Mouse (Mus musculus): ENCODE measurements at regions not wholly inside any gene's neighbourhood (a gene's known extent, or its start where the extent isn't known, plus 50 kb on each side); places are given as distances from the start of the nearest gene placed in this dataset.

DNA sequence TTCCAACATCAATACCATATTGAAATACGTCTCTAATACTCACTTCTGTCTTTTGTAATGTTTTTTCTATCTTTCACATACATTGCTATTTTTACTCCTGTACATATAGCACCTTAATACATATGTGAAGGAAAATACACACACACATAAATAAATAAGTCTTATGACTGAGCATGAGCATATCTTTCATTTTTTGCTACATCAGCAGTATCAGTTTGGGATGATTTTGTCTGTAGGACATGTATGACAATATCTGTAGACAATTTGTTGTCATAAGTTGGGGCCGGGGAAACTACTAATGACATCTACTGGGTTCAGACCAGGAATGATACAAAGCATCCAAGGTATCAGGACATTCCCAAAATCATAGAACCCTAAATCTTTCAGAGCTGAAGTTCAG is 237.1 kb upstream of the B430305J03Rik start:
- H3K4me3 ChIP-seq (ENCODE audit: insufficient read depth, low read length) = no peak overlapping the region
- no peaks in the 10 kb centered on the region for H3K4me1 ChIP-seq (ENCODE audit: control insufficient read depth, insufficient read depth, low read length)
- TF ChIP-seq CTCF (IDR thresholded peaks at IDR 0.05; ENCODE audit: extremely low read depth, insufficient read depth, low read length) = no peak
- no peak for TF ChIP-seq POLR2A (IDR thresholded peaks at IDR 0.05; ENCODE audit: extremely low read depth, insufficient read depth, low read length)
- H3K27ac ChIP-seq (ENCODE audit: insufficient read depth, low read length) = no peak overlapping the region

DNA sequence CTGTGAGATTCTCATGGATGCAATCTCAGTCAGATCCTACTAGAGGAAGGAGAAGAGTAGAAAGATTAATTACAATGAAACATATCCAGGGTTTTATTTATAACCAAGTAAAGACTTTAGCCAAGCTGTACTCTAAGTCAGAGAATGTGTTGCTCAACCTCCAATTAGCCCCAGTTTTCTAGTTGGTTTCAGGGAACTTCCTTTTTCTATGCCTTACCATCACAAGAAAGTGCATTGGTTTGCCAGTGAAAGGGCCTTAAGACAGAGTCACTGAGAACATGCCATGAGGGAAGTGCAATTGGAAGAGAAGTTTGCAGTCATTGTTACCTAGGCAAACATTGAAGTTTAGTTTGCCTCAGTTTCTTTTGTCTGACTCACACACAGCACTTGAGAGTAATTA is 229.8 kb upstream of the B430305J03Rik start:
- Histone ChIP-seq H3K27ac (ENCODE audit: insufficient read depth, low read length) (no peak overlapping the region), H3K4me1 (ENCODE audit: control insufficient read depth, insufficient read depth, low read length) (no peaks in the 10 kb centered on the region), H3K4me3 (ENCODE audit: insufficient read depth, low read length) (no peak overlapping the region)
- TF ChIP-seq POLR2A (IDR thresholded peaks at IDR 0.05; ENCODE audit: extremely low read depth, insufficient read depth, low read length) (no peak), CTCF (IDR thresholded peaks at IDR 0.05; ENCODE audit: extremely low read depth, insufficient read depth, low read length) (no peak)

DNA sequence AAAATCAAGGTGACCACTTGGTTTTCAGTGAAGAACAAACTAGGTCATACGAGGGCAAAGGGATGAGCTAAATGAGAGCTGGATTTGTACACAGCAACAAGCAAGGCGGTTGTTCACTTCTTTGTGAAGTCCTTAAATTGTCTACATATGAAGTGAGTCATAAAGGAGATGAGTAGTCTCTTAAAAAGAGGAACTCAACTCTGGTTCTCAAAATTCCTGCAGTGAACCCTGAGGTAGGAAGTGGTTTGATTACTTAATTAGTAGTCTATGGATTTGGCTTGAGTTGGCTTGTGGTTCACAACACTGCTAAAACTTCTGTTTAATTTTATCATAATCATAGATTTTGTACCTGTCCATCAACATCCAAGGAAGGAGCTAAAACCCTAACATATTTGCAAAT is 226.6 kb upstream of the B430305J03Rik start:
- Histone ChIP-seq H3K4me3 (ENCODE audit: insufficient read depth, low read length) (no peak overlapping the region), H3K27ac (ENCODE audit: insufficient read depth, low read length) (no peak overlapping the region), H3K4me1 (ENCODE audit: control insufficient read depth, insufficient read depth, low read length) (no peaks in the 10 kb centered on the region)
- TF ChIP-seq POLR2A (IDR thresholded peaks at IDR 0.05; ENCODE audit: extremely low read depth, insufficient read depth, low read length) (no peak), CTCF (IDR thresholded peaks at IDR 0.05; ENCODE audit: extremely low read depth, insufficient read depth, low read length) (no peak)

DNA sequence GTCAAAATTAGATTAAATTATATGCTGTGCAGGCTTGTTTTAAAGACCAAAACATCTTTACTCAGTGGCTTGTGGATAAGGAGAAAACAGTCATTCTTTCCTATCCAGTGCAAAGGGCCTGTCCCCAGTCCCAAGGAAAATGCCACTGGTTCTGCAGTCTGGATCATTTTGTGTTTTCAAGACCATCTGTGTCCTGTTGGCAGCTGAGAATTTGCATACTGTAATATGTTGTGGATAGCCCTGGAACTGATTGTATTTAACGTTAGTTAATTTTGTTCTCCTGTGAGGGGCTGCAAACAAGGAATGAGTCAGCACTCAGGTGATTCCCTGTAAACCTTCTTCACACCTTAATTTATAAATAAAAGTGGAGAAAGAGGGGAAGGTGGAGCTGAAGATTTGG is 217.9 kb upstream of the B430305J03Rik start:
- TF ChIP-seq CTCF (IDR thresholded peaks at IDR 0.05; ENCODE audit: extremely low read depth, insufficient read depth, low read length) (no peak), POLR2A (IDR thresholded peaks at IDR 0.05; ENCODE audit: extremely low read depth, insufficient read depth, low read length) (no peak)

GRCm38 (mm10) chr3:61582927-61583326 is 217.2 kb upstream of the B430305J03Rik start:
- TF ChIP-seq POLR2A (IDR thresholded peaks at IDR 0.05; ENCODE audit: extremely low read depth, insufficient read depth, low read length) = no peak
- no peak for TF ChIP-seq CTCF (IDR thresholded peaks at IDR 0.05; ENCODE audit: extremely low read depth, insufficient read depth, low read length)
- Histone ChIP-seq H3K4me3 (ENCODE audit: insufficient read depth, low read length) (no peak overlapping the region), H3K4me1 (ENCODE audit: control insufficient read depth, insufficient read depth, low read length) (no peaks in the 10 kb centered on the region; the same call in 1 of the 2 replicates), H3K27ac (ENCODE audit: insufficient read depth, low read length) (no peak overlapping the region)

More for the DNA sequence above, 217.9 kb upstream of the B430305J03Rik start:
- H3K4me3 ChIP-seq (ENCODE audit: insufficient read depth, low read length) = no peak overlapping the region
- H3K4me1 ChIP-seq (ENCODE audit: control insufficient read depth, insufficient read depth, low read length) = no peaks in the 10 kb centered on the region; the same call in 1 of the 2 replicates
- no peak overlapping the region for H3K27ac ChIP-seq (ENCODE audit: insufficient read depth, low read length)

GRCm38 (mm10) chr3:61580252-61580651 is 214.5 kb upstream of the B430305J03Rik start:
- no peak overlapping the region for H3K4me3 ChIP-seq (ENCODE audit: insufficient read depth, low read length)
- no peak for TF ChIP-seq POLR2A (IDR thresholded peaks at IDR 0.05; ENCODE audit: extremely low read depth, insufficient read depth, low read length)
- no peak for TF ChIP-seq CTCF (IDR thresholded peaks at IDR 0.05; ENCODE audit: extremely low read depth, insufficient read depth, low read length)
- H3K27ac ChIP-seq (ENCODE audit: insufficient read depth, low read length) = no peak overlapping the region
- H3K4me1 ChIP-seq (ENCODE audit: control insufficient read depth, insufficient read depth, low read length) = no peaks in the 10 kb centered on the region; the same call in 1 of the 2 replicates

DNA sequence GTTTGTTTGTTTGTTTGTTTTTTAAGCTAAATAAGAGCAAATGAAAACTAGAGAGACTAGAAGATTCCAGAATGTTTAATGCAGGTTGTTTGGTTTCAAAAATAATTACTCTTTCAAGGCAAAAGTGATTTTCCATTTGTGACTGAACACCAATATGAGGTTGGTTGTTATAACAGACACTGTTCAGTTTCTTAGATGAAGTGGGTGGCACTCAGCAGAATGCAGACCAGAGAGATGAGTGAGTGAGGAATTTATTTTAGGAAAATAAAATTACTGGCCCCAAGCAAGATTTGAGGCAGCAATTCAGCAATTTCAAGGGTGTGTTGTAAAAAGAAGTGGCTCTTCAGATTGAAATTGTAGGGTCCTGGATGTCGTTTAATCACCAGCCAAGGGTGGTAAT is 171.4 kb upstream of the B430305J03Rik start:
- no peaks in the 10 kb centered on the region for H3K4me1 ChIP-seq (ENCODE audit: control insufficient read depth, insufficient read depth, low read length)
- no peak overlapping the region for H3K27ac ChIP-seq (ENCODE audit: insufficient read depth, low read length)
- TF ChIP-seq CTCF (IDR thresholded peaks at IDR 0.05; ENCODE audit: extremely low read depth, insufficient read depth, low read length) = no peak
- TF ChIP-seq POLR2A (IDR thresholded peaks at IDR 0.05; ENCODE audit: extremely low read depth, insufficient read depth, low read length) = no peak
- H3K4me3 ChIP-seq (ENCODE audit: insufficient read depth, low read length) = no peak overlapping the region

DNA sequence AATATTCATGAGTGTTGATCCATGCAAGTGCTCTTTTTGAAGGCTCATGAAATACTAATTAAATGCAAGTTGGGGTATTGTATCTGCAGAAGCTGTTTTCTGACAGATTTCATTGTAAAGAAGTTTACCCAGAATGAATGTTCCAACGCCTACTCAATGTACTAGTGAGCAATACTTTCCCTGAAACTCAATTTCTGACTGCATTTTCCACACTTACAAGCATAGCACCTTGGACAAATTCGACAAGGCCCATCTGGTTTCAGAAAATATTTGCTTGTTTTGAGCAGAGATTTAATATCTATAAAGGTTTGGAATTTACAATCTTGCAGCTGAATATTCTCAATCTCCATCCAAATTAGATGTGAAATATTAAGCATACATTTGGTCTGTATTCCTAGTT is 170.0 kb upstream of the B430305J03Rik start:
- H3K4me1 ChIP-seq (ENCODE audit: control insufficient read depth, insufficient read depth, low read length) = no peaks in the 10 kb centered on the region
- TF ChIP-seq CTCF (IDR thresholded peaks at IDR 0.05; ENCODE audit: extremely low read depth, insufficient read depth, low read length) (no peak), POLR2A (IDR thresholded peaks at IDR 0.05; ENCODE audit: extremely low read depth, insufficient read depth, low read length) (no peak)
- no peak overlapping the region for H3K27ac ChIP-seq (ENCODE audit: insufficient read depth, low read length)
- no peak overlapping the region for H3K4me3 ChIP-seq (ENCODE audit: insufficient read depth, low read length)

GRCm38 (mm10) chr3:61503178-61503577 is 137.4 kb upstream of the B430305J03Rik start:
- Histone ChIP-seq H3K27ac (ENCODE audit: insufficient read depth, low read length) (no peak overlapping the region), H3K4me3 (ENCODE audit: insufficient read depth, low read length) (no peak overlapping the region), H3K4me1 (ENCODE audit: control insufficient read depth, insufficient read depth, low read length) (no peaks in the 10 kb centered on the region)
- TF ChIP-seq POLR2A (IDR thresholded peaks at IDR 0.05; ENCODE audit: extremely low read depth, insufficient read depth, low read length) (no peak), CTCF (IDR thresholded peaks at IDR 0.05; ENCODE audit: extremely low read depth, insufficient read depth, low read length) (no peak)

DNA sequence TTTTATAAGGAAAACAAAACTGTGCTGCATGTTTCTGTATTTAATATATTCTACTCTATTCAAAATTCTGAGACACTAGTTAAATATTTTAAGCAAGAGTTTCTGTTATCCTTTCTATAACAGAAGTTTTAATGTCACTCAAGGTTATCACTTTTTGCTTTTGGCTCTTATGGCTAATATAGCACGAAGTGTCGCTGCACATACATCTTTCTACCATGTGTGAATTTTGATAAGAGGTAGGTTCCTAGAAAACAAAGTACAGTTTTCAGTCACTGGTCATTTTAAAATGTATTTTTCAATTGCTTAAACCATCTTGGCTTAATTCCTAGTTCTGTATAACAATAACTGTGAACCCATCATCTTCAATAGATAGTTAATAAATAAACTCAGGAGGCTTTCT is 129.1 kb upstream of the B430305J03Rik start:
- Histone ChIP-seq H3K4me3 (ENCODE audit: insufficient read depth, low read length) (no peak overlapping the region), H3K27ac (ENCODE audit: insufficient read depth, low read length) (no peak overlapping the region), H3K4me1 (ENCODE audit: control insufficient read depth, insufficient read depth, low read length) (no peaks in the 10 kb centered on the region)
- TF ChIP-seq CTCF (IDR thresholded peaks at IDR 0.05; ENCODE audit: extremely low read depth, insufficient read depth, low read length) = no peak

Measured in cortical plate, adult 2 months (tissue).